Mouse (Mus musculus) left cerebral cortex, postnatal 25 days (tissue): Measurements from ENCODE around the gene Prkcq. TPM values are rescaled to one million over a fixed set of nuclear protein-coding genes. Genes with fewer than 3 reads are reported as not detected.

Experiments
- DNase-seq, 2 experiments: peaks; one replicate each; pipeline ENCODE4 v3.0.0; 2022; ENCODE audit warnings: low spot score in 2 of 2, mixed read lengths in 1 of 2
- intact Hi-C: fragments of 180-260 bp; cut with DNase I; formaldehyde crosslinking; loops from one replicate; pipeline ENCODE4 v1.15.1; 2025
- total RNA-seq, 2 experiments: library from RNA; stranded (reverse); gene quantifications; 2 replicates each; pipeline ENCODE4 v1.2.3; 2021

The Prkcq gene
- total RNA-seq, 2 experiments from 2014 or later = 8.7 to 9.4 TPM

DNA sequence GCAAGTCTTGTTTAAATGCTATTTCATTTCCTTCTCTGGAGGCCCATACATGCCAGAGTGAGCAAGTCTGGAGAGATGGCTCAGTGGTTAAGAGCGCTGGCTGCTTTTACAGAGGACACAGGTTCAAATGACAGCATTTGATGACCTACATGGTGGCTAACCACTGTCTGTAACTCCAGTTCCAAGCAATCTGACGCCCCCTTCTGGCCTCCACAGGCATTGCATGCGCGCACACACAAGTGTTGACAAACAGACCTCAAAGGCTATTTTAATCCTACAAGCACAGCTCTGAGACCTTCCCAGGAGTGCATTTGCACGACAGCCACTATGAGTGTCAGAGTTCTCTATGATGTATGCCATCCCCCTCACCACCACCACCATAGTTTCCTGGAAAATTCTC, 94.4 kb downstream of the Prkcq start:
- DNase-seq = no peak
- intact Hi-C loops = no loop called here

DNA sequence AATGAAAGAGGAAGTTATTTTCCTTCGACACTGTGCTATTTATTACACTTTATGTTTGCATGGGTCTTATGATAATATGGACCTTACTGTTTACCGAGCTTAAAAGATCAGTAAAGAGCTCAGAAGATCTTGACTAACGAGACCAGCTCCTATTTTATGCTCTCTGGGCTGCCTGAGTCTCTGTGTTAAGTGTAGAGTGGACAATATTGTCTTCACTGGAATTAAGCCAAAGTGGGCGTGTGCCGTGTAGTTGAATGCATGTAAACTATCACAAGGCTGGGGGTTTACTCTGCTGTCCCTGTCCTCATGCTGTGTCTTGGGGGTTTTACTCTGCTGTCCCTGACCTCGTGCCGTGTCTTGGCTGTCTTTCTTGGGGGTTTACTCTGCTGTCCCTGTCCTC, 107.1 kb downstream of the Prkcq start:
- DNase-seq = no peak
- intact Hi-C loops = no loop called here

DNA sequence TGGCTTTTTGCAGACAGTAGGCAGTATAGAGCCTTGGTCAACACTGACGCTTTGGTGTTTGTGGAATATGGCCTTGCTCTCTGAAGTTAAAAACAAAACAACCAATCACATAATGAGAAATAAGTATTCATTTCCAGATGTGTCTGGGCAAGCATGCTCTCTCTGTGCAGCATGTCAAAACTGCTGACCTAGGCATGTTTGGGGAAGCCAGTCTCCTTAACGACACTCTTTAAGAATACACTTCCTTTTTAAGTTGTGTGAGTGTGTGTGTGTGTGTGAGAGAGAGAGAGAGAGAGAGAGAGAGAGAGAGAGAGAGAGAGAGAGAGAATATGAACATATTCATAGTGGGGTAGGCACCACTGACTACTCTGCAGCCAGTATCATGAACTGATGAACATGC, 108.3 kb downstream of the Prkcq start:
- DNase-seq = no peak
- intact Hi-C loops = no loop called here

DNA sequence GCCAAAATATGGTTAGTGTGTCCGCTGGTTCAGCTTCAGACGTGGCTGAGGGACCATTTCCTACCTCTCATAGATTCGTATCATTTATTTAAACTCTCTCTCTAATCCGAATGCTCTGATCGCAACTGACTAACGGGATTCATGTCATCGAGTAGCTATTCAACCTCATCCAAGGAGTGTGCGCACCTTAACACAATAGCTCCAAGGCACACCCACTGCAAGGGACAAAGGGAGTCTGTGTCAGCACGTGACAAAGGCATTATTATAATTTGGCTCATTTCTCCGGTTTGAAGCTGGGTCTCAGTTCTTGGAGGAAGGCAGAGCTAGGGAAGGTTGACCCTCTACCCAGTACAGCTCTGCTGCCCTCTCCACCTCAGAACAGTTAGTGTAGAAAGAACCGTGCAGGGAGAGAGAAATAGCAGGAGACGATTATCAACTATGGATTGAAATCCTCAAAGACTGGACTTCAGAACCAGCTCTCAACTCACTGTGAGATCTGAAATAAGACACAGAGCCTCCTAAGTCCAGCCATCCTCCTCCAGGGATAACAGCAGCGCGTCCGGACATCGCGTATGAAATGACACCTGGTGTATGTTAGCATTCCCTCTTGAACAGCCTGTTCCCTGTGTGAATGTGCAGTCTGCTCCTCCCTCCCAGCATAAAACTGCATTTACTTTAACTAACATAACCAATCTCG, 116.1 kb downstream of the Prkcq start:
- DNase-seq = no peak
- intact Hi-C loops = loop anchor here (5.0 kb wide), 2 partner anchors 121 to 176 kb away; no protein-coding TSS in a partner anchor

DNA sequence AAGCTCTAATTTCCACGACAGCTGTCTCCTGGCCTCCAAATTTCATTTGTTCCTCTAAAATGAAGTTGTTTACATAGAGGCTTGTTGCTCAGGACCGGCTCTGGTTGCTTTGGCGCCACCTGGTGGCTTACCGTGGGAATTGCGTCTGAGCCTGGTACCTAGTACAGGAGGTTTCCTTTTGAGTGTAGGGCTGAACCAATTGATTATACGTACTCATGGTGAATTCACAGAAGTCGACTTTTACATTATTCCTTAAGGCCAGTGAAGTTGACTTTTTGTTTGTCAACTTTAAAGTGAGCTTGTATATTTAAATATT, 116.6 kb downstream of the Prkcq start:
- intact Hi-C loops = loop anchor here (5.0 kb wide), 2 partner anchors 121 to 176 kb away; no protein-coding TSS in a partner anchor
- DNase-seq = peak; percentile 88 to 92

DNA sequence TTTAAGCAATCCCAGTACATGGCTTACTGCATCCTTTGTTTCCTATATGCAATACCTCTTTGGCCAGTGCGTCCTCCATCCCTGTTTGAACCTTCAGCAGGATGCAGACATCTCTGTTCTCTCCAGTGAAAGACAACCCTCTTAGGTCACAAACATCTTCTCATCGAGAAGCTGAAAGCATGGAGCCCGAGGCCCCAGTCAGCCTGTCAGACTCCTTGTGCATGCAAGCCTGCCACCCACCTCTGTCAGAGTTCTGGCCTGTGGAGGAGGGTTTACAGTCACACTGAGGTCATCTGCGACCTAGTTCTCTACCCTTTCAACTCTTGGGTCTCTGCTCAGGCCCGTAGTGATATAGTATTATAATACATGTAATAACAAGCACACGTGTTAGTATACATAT, 119.0 kb downstream of the Prkcq start:
- no peak for DNase-seq
- intact Hi-C loops = no loop called here

DNA sequence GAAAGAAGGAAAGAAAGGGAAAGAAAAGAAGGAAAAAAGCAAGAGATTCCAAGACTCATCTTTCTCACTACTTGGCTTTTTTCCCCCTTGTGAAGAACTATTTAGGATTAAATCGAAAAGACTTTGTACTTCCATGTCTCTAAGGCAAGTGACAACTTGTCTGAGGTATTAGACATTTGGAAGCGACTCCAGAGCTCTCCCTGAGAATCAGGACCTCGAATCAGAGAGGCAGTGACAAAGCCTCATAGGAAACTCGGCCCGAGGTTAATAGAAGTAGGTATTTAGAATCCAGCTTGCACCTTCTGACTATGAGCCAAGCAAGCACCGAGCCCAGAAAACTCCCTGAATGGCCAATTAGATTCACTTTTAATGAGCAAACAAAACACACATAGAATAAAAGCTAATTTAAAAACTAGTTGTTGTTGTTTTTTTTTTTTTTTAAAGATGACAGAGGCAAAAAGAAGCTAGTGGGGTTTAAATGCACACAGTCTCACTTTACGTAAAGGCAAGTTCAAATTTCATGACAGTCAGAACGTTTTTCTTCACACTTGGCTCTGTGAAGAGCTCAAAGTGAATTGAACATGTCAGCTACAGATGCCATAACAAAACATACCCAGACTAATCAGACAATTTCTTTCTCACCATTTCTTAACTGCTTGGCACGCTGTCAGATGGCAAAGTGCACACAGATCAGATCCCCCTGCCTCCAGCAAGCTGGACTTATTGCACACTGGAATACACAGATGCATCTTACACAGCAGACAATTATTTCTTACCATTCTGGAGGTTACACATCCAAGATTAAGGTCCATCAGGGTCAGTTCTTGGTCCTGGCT, 119.9 kb downstream of the Prkcq start:
- intact Hi-C loops = no loop called here
- no peak for DNase-seq

DNA sequence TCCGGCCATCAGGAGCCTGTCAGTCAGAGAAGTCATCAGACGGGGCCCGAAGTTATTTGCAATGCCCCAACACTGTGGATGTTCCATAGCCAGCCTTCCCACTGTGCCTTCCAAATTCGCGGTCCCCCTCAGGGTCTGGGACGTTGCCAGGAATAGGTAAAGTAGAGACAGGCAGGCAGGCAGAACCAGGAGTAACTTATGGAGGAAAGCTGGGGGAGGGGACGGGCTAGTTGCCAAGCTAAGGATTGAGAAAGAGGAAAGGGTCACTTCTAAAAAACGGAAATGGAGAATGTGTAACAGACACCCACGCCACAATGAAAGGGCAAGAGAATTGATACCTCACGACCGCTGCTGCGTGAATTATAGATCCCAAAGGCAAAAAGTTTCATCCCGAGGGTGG, 121.2 kb downstream of the Prkcq start:
- DNase-seq = no peak
- intact Hi-C loops = no loop called here

DNA sequence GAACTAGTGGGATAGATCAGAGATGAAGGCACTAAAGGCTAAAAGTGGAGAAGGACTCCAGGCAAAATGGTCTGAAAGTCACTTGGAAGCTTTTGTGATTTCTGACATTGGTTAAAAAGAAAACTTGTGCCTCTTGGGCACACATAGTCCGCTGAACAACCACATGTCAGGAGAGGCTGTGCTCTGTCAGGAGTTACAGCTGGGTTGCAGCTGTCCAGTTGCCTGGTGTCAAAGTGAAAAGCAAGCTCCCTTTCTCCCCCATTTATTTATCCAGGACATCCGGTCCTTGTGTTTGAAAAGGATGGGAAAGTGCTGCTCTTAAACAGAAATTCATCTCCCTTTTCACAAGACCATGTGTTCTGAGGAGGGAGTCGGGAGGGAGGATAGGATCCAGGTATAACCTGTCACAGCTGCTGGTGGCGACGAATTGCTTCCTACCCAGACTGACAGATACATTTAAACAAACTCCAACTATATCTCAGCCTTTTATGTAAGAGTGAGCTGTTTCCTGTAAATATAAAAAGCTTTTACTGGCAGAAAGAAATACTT, 122.8 kb downstream of the Prkcq start:
- intact Hi-C loops = no loop called here
- no peak for DNase-seq

DNA sequence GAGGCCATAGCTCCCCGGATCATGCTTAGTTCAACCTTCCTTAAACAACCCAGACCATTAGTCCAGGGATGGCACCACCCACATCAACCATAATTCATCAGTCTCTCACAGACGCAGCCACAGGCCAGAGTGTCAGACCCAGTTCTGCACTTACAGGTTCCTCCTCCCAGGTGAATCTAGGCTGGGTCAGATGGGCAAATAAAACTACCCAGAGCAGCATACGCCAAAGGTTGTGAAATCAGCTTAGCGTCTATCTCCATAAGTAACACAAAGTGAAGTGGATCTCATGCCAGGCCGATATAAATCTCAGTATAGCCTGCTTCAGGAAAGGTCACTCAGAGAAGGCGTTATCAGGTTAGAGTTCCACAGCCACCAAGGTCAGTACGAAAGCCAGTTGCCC, 126.9 kb downstream of the Prkcq start:
- intact Hi-C loops = no loop called here
- DNase-seq = no peak

DNA sequence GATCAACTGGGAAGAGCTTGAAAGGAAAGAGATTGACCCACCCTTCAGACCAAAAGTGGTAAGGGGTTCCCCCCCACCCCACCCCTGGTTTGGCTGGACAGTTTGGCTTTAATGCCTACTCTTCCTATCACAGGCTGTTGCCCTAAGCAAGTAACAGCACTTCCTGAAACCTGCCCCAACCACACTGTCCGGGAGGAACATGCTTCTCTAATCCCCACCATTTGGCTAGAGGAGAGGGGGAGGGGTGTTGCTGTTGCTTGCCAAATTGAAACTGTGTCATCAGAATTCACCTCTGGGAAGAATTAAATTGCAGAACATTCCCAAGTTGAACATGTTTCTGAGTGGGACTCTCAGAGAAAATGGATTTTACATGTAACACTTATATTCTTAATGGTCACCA, 127.5 kb downstream of the Prkcq start:
- DNase-seq = no peak
- intact Hi-C loops = no loop called here

DNA sequence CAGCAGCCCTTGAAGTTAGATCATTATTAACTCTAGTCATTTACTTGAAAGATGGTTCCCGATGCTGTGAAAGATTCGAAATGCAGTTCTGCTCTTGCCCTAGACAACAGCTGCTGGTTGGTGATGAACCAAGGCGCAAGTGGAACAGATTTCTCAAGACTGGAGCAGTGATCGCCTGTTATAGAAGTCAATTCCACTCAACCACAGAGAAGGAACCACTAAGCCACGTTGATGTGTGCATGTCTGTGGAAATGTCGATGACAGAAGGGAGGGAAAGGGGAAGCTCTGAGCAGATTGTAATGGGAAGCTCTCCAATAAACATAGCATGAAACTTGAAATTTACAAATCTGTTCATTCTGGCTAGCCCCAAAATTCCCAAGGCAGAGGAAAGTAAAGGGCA, 128.5 kb downstream of the Prkcq start:
- intact Hi-C loops = no loop called here
- DNase-seq = no peak

DNA sequence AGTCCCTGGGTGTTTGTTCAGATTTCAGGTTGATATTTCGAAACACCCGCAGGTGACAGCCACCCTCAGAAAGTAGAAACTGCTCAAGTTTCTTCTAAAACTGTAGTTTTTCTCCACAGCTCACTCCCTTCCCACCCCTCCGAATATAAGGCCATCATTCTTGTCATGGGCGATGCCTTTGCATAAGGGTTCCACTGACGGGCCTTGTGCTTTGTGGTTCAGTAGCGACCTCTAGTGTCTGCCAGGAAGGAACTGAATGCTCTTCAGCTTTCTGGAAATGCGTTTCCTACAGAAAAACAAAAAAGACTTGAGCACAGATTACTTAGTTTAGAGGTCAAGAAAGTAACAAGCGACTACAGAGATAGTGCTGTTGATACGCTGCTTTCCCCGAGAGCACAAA, 148.3 kb downstream of the Prkcq start:
- DNase-seq = peak; percentile 41 to 49
- intact Hi-C loops = loop anchor here (2.0 kb wide), 1 partner anchor 209 kb away; no protein-coding TSS in a partner anchor

DNA sequence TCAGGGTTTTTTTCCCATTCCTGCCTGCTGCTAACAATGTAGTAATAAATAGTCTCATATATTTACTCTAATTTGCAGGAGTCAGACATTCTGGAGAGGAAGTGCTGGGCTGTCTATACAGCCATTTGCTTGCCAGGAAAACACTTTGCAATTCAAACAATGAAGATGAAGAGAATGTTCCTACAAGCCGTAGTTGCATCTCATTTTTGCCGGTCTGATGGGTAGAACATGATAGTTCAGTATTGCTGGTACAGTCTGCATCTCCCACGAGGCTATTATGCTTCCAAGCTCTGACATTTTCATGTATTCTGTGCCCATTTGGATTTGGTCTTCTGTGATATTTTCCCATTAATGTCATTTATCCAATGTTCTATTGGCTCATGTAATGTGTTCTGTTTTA, 150.5 kb downstream of the Prkcq start:
- no peak for DNase-seq
- intact Hi-C loops = no loop called here

DNA sequence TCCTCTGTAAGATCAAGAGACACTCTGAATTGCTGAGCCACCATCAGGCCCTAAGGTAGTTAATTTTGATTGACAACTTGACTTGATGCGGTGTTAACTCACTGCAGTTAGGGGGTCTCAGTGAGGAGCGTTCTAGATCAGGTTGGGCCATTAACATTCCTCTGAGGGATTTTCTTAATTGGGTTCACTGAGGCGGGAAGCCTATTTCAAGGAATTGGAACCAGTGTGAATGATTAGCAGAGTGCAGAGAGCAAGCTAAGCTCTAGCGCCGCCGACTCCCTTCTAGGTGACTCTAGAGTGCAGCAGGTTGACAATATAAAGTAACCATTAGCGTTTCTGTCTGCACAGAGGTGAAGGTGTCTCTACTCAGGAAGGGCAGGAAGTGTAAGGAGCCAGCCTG, 155.4 kb downstream of the Prkcq start:
- no peak for DNase-seq
- intact Hi-C loops = no loop called here

DNA sequence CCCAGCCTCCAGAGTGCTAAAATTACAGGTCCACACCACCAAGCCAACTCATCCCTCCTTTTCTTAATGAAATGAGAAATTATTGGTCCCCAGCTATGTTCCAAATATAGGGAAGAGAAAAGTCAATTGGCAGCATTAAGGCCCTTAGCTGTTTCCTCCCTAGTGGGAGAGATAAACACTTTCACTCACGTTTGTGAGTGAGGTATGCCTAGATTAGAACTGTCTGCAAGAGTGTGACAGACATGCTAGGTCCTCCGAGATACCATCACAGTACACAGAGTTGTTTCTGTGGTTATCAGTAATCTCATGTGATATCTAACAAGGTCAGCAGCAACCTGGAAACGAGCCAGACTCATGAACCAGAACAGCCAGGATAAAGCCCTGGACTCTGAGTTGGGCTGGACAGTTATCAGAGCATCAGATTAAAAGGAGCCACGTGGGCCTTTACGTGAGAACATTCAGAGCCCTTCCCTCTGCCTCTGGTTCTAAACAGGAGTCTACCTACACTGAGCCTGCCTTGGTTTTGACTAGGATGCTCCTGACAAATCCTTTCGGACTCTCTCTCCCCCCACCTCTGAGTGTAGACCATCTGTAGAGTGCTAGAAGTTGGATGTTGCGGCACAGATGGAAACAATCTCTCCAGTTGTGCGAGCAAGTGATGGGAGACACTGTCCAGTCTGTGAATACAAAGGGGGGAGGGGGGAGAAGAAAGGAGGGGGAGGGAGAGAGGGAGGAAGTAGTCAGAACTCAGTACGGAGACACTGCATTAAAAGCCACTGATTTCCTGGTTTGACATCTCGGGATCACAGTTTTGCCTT, 157.7 kb downstream of the Prkcq start:
- DNase-seq = no peak
- intact Hi-C loops = no loop called here

DNA sequence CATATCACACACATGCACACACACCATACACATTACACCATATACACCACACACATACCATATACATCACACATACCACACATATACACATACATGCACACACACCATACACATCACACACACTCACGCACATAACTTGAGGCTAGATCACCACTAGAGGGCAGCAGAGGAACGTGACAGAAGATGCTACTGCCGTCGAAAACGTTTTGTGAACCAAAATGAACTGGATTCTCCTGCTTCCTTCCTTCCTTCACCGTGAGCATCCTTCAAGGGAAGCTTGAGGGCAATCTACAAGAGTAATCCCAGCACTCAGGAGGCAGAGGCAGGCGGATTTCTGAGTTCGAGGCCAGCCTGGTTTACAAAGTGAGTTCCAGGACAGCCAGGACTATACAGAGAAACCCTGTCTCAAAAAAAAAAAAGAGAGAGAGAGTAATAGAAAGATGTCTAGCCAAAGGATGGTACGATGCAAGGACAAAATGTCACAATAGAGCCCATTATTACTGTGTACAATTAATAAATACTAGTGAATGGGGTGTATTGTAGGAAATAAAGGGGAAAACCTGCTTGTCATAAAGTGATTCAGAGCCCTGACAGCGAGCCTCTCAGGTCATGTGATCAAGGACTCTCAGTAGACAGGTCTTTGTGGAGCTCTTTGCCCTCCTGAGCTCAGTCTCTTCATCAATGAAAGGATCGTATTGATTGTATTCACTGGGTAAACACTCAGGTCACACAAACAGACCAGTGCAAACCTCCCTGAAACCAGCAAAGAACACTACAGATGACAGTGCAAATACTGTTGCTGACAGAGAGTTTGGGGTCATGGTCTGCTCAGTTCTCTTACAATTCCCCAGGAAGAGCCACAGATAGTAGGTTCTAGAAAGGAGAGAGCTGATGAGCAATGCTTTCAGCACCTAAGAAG, 159.9 kb downstream of the Prkcq start:
- DNase-seq = peak; percentile 62 to 80
- intact Hi-C loops = loop anchor here (1.0 kb wide), 2 partner anchors 171 to 211 kb away; no protein-coding TSS in a partner anchor

DNA sequence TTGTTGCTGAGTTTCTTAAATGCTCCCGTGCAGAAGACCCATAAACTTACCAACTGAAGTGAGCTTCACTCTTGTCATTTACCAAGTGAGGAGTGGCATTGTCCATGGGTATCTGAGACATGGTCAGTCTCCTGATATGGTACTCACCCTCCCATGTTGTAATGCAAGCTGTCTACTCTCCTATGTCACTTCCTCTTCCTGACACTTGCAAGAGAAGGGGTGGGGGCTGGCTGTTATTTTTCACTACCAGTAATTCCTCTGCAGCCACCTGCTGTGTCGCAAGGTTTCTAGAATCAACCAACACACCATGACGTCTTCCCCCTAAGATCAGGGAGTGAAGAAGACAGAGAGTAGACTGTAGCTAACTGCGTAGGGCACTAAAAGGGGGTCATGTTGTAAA, 160.6 kb downstream of the Prkcq start:
- intact Hi-C loops = loop anchor here (1.0 kb wide), 1 partner anchor 170 kb away; no protein-coding TSS in a partner anchor
- DNase-seq = no peak
